Mouse (Mus musculus): Measurements from ENCODE around the gene Ecpas. TPM values are rescaled to one million over a fixed set of nuclear protein-coding genes. Genes with fewer than 3 reads are reported as not detected.

Ecpas gene
- total RNA-seq, 4 experiments from 2014 or later = 255 to 341 (median 297) TPM

Other genes starting within 250 kb of the Ecpas start
- not detected for gene Olfr267, start 125.0 kb downstream of the Ecpas start, total RNA-seq (2022)
- under 1 TPM in 3 of 4 experiments, not detected in 1; 0.10 to 0.24 (median 0.16) TPM for gene Zkscan16, start 30.9 kb upstream of the Ecpas start, total RNA-seq (2022)
- under 1 TPM; 0.58 to 0.80 (median 0.73) TPM for gene Ptgr1, start 74.4 kb upstream of the Ecpas start, total RNA-seq (2022)
- gene Dnajc25, start 82.3 kb upstream of the Ecpas start, total RNA-seq (2022) = 10 to 100 TPM; 10.1 to 13.0 (median 11.5) TPM
- gene Gm20503, start 90.5 kb upstream of the Ecpas start, total RNA-seq (2022) = 1 to 10 TPM in 1 of 4 experiments, not detected in 3; 1.4 TPM
- gene Gng10, start 122.3 kb upstream of the Ecpas start, total RNA-seq (2022) = 1 to 10 TPM; 4.6 to 5.6 (median 4.7) TPM
- gene AI481877, start 226.2 kb upstream of the Ecpas start, total RNA-seq (2022) = not detected

Data from gastrocnemius, adult 8-10 months (tissue).